In genomic region chr2:167932727-167933231, GRCm38 (mm10) we compare ENCODE assay signal across 8 mouse cellular contexts. TPM values are rescaled to one million over a fixed set of nuclear protein-coding genes. Genes with fewer than 3 reads are reported as not detected.
DNase-seq lines count a peak whose midpoint lies in the region; ATAC-seq and TF ChIP-seq lines count a peak whose summit lies in the region.

No protein-coding gene starts in this region.

- peaks cover 19% of the 10 kb centered on the region for H3K4me1 ChIP-seq in intestine, embryonic 16.5 days (ENCODE audit: control insufficient read depth, insufficient read depth, low read length)
- peaks cover 11% of the 10 kb centered on the region; the same call in 1 of the 2 replicates for H3K4me1 ChIP-seq in midbrain, postnatal 0 days (ENCODE audit: insufficient read depth, low read length)

- no peak overlapping the region for H3K27ac ChIP-seq in intestine, embryonic 16.5 days (ENCODE audit: low read length)
- H3K27ac ChIP-seq in midbrain, postnatal 0 days (ENCODE audit: low read depth, low read length) = peak overlapping the region; percentile 72

- peak overlapping the region; percentile 92 for H3K4me2 ChIP-seq in intestine, embryonic 16.5 days (ENCODE audit: low read depth, low read length)
- peak overlapping the region; percentile 72 for H3K4me2 ChIP-seq in midbrain, postnatal 0 days (ENCODE audit: low read depth, low read length, poor library complexity, severe bottlenecking)

- WGBS in intestine, embryonic 16.5 days = under 1% methylated on average over 18 of the region's 18 CpGs
- 1% methylated on average over 18 of the region's 18 CpGs for WGBS in midbrain, postnatal 0 days

- H3K36me3 ChIP-seq in intestine, embryonic 16.5 days (ENCODE audit: control insufficient read depth, insufficient read depth, low read length) = no peaks in the 10 kb centered on the region
- H3K36me3 ChIP-seq in midbrain, postnatal 0 days (ENCODE audit: insufficient read depth, low read length) = no peaks in the 10 kb centered on the region; the same call in 1 of the 2 replicates

- no peaks in the 10 kb centered on the region for H3K27me3 ChIP-seq in intestine, embryonic 16.5 days (replicated peaks; ENCODE audit: control insufficient read depth, insufficient read depth, low read length)
- H3K27me3 ChIP-seq in midbrain, postnatal 0 days (ENCODE audit: insufficient read depth, low read length) = no peaks in the 10 kb centered on the region

- peak; percentile 59 for DNase-seq in cerebellum, adult 11-12 months
- no peak for DNase-seq in cerebellum, adult 8-10 months
- peak; percentile 62 for DNase-seq in A20 (ENCODE audit: low read depth, low spot score)
- peak; percentile 48 for DNase-seq in embryo, embryonic 9.5 days (ENCODE audit: extremely low spot score)
- DNase-seq in midbrain, postnatal 0 days (ENCODE audit: low spot score) = no peak
- no peak for DNase-seq in layer of hippocampus, adult 9-10 months (ENCODE audit: low spot score)
- DNase-seq in spleen, postnatal 14 days (ENCODE audit: low spot score in 2 of 2) = no peak

- peak overlapping the region; percentile 82 for H3K4me3 ChIP-seq in intestine, embryonic 16.5 days (ENCODE audit: low read length)
- H3K4me3 ChIP-seq in midbrain, postnatal 0 days (ENCODE audit: low read depth, low read length) = peak overlapping the region; percentile 58

- ATAC-seq in intestine, embryonic 16.5 days = peak; percentile 47
- ATAC-seq in midbrain, postnatal 0 days (ENCODE audit: low FRiP score) = peak; percentile 61

- no peaks in the 10 kb centered on the region for H3K9me3 ChIP-seq in intestine, embryonic 16.5 days (ENCODE audit: control insufficient read depth, low read length)
- H3K9me3 ChIP-seq in midbrain, postnatal 0 days (ENCODE audit: low read length) = no peaks in the 10 kb centered on the region

- TF ChIP-seq CTCF in midbrain, postnatal 0 days (IDR thresholded peaks at IDR 0.05) = no peak

- peak overlapping the region; percentile 87 for H3K9ac ChIP-seq in intestine, embryonic 16.5 days (ENCODE audit: low read depth, low read length)
- peak overlapping the region; percentile 93 for H3K9ac ChIP-seq in midbrain, postnatal 0 days (replicated peaks; ENCODE audit: low read length, poor library complexity, severe bottlenecking)

RNA-seq across cellular contexts. Expression of gene Ptpn1, which starts 0.9 kb away (rescaled TPM):
- 37.7 and 45.5 TPM in 2 replicates for polyA plus RNA-seq in intestine, embryonic 16.5 days (2015; fragmentation: Nextera tagmentation; extraction: Ambion mirVana)
- total RNA-seq in midbrain, postnatal 0 days (2014; rRNA removed) = 36.8 and 42.7 TPM in 2 replicates
- polyA plus RNA-seq in midbrain, postnatal 0 days (2015; fragmentation: Nextera tagmentation; extraction: Ambion mirVana) = 54.3 and 59.1 TPM in 2 replicates

Comparison
In these comparisons a context has a peak if more than half of its experiments do, and no peak if none do; other contexts are left out.
1. DNase-seq: peak in cerebellum, adult 11-12 months (single experiment), A20 (single experiment) and embryo, embryonic 9.5 days (single experiment); none in cerebellum, adult 8-10 months (single experiment), midbrain, postnatal 0 days (single experiment), layer of hippocampus, adult 9-10 months (single experiment) and spleen, postnatal 14 days (0 of 2).